Mouse (Mus musculus) intestine, embryonic 16.5 days (tissue): Measurements from ENCODE around the gene Actl11. TPM values are rescaled to one million over a fixed set of nuclear protein-coding genes. Genes with fewer than 3 reads are reported as not detected.

Experiments
- ATAC-seq: fragments of 200-750 bp; cut with Nextera tagmentation; 2 replicates; pipeline ENCODE4 v1.8.0; 2017; ENCODE audit warnings: moderate TSS enrichment, moderate library complexity
- H3K27ac ChIP-seq: fragments of 300-500 bp; sonication (generic); 2 replicates; pipeline ENCODE4 v1.5.1; 2014; ENCODE audit warnings: mild to moderate bottlenecking, low read length
- H3K27me3 ChIP-seq: fragments of 300-500 bp; sonication (generic); replicated peaks from 2 replicates; pipeline ENCODE4 v1.6.1; 2014; ENCODE audit warnings: low read length, control low read depth, mixed read lengths; ENCODE audit not compliant: control insufficient read depth, insufficient read depth
- H3K36me3 ChIP-seq: fragments of 300-500 bp; sonication (generic); 2 replicates; pipeline ENCODE4 v1.6.1; 2014; ENCODE audit warnings: low read length, control low read depth; ENCODE audit not compliant: control insufficient read depth, insufficient read depth
- H3K4me1 ChIP-seq: fragments of 300-500 bp; sonication (generic); 2 replicates; pipeline ENCODE4 v1.6.1; 2014; ENCODE audit warnings: low read length, control low read depth, mixed read lengths; ENCODE audit not compliant: control insufficient read depth, insufficient read depth
- H3K4me2 ChIP-seq: fragments of 300-500 bp; sonication (generic); 2 replicates; pipeline ENCODE4 v1.6.1; 2014; ENCODE audit warnings: low read depth, low read length, control low read depth
- H3K4me3 ChIP-seq: fragments of 300-500 bp; sonication (generic); 2 replicates; pipeline ENCODE4 v1.5.1; 2014; ENCODE audit warnings: mild to moderate bottlenecking, low read length
- H3K9ac ChIP-seq: fragments of 300-500 bp; sonication (generic); 2 replicates; pipeline ENCODE4 v1.6.1; 2014; ENCODE audit warnings: low read depth, low read length
- H3K9me3 ChIP-seq: fragments of 300-500 bp; sonication (generic); 2 replicates; pipeline ENCODE4 v1.6.1; 2016; ENCODE audit warnings: low read length, control low read depth; ENCODE audit not compliant: control insufficient read depth
- WGBS: fragments of 180-500 bp; shearing (Covaris S2); extraction: QIAGEN DNeasy Blood & Tissue Kit; methylation state at CpG from one replicate; pipeline ENCODE4 v1.1.7; 2014; 5-methylcytosine and 5-hydroxymethylcytosine counted together
- polyA plus RNA-seq: library from polyadenylated mRNA; unstranded; fragments of >200 nt; fragmentation: Nextera tagmentation; extraction: Ambion mirVana; gene quantifications from 2 replicates; pipeline ENCODE4 v1.2.1, GENCODE M21; 2015

Gene Actl11
- polyA plus RNA-seq, 1 experiment from 2014 or later = not detected

- ATAC-seq = no peak
- Histone ChIP-seq H3K9ac (no peak overlapping the region), H3K9me3 (no peaks in the 10 kb centered on the region), H3K36me3 (no peaks in the 10 kb centered on the region), H3K4me3 (no peak overlapping the region), H3K4me2 (no peak overlapping the region), H3K4me1 (peaks cover 3% of the 10 kb centered on the region; the same call in 1 of the 2 replicates), H3K27me3 (no peaks in the 10 kb centered on the region), H3K27ac (no peak overlapping the region)
- 90% methylated on average over 9 of the region's 9 CpGs for WGBS
Measured at GRCm38 (mm10) chr9:107964681-107965080, 36.4 kb downstream of the Actl11 start.

- Histone ChIP-seq H3K9me3 (no peaks in the 10 kb centered on the region), H3K4me2 (no peak overlapping the region), H3K36me3 (no peaks in the 10 kb centered on the region), H3K4me1 (peaks cover 2% of the 10 kb centered on the region; the same call in 1 of the 2 replicates), H3K27ac (no peak overlapping the region), H3K9ac (no peak overlapping the region), H3K4me3 (no peak overlapping the region), H3K27me3 (no peaks in the 10 kb centered on the region)
- no peak for ATAC-seq
- 85% methylated on average over 10 of the region's 10 CpGs for WGBS
Measured at GRCm38 (mm10) chr9:107966676-107967075, 38.4 kb downstream of the Actl11 start.

GRCm38 (mm10) chr9:107967437-107967836 is 39.2 kb downstream of the Actl11 start:
- Histone ChIP-seq H3K4me1 (no peaks in the 10 kb centered on the region), H3K4me3 (no peak overlapping the region), H3K36me3 (no peaks in the 10 kb centered on the region), H3K9me3 (no peaks in the 10 kb centered on the region), H3K27me3 (no peaks in the 10 kb centered on the region), H3K4me2 (no peak overlapping the region), H3K9ac (no peak overlapping the region), H3K27ac (no peak overlapping the region)
- ATAC-seq = no peak
- WGBS = 83% methylated on average over 6 of the region's 6 CpGs

- Histone ChIP-seq H3K9ac (no peak overlapping the region), H3K9me3 (no peaks in the 10 kb centered on the region), H3K27me3 (no peaks in the 10 kb centered on the region), H3K27ac (no peak overlapping the region), H3K4me3 (no peak overlapping the region), H3K36me3 (no peaks in the 10 kb centered on the region), H3K4me1 (no peaks in the 10 kb centered on the region), H3K4me2 (no peak overlapping the region)
- no peak for ATAC-seq
- 88% methylated on average over 7 of the region's 7 CpGs for whole genome bisulfite sequencing
Measured at GRCm38 (mm10) chr9:107968531-107968930, 40.3 kb downstream of the Actl11 start.

DNA sequence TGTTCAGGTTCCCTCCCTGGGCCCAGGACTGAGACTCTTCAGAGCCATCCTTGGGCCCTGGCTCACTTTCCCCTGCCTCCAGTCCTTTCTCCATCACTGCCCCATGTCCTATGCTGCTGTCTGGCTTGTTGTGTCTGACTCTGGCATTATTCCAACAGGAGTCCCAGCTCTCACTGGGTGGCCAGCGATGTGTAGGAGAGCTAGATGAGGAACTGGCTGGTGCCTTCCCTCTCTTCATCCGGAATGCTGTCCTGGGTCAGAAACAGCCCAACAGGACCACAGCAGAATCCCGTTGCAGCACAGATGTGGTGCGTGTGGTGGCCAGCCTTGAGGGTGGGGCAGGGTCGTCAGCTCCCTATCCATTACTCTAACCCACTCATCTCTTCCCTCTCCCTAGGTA is 42.0 kb downstream of the Actl11 start:
- H3K9me3 ChIP-seq = no peaks in the 10 kb centered on the region
- no peak overlapping the region for H3K9ac ChIP-seq
- no peaks in the 10 kb centered on the region for H3K36me3 ChIP-seq
- no peaks in the 10 kb centered on the region for H3K27me3 ChIP-seq
- no peak overlapping the region for H3K4me3 ChIP-seq
- H3K27ac ChIP-seq = no peak overlapping the region
- H3K4me2 ChIP-seq = no peak overlapping the region
- no peak for ATAC-seq
- WGBS = 78% methylated on average over 5 of the region's 5 CpGs
- H3K4me1 ChIP-seq = peaks cover 6% of the 10 kb centered on the region

DNA sequence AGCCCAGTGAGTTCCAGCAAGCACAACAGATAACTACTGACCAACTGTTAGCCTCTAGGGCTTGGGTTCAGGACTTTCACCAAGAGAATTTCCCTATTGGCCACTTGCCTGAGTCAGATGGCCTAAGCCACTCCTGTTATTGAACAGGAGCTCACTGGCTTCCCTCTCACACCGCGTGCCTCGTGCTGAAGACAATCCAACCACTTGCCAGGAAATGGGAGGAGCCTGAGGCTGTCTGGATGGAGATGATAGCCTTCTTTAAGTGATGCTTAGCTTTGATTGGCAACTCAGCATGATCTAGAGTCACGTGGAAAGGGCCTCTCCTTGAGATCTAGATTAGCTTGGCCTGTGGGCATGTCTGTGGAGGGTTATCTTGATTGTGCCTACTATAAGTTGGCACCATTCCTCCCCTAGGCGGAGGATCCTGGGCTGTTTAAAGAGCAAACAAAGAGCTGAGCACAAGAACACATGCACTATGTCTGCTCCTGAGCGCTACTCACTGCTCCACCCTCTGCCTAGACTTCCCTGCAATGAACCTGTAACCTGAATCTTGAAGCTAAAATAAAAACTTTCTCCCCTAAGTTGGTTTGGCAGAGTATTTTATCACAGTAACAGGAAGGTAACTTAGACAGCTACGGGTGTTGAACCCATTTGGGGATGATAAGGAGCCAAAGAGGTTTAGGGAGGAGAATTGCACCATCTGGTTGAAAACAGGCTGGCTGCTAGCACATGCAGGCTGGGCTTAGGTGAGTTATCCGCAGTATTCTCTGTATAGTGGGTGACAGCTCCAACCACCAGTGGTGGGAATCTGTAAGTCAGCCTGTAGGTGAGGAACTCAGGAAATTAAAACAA is 43.6 kb downstream of the Actl11 start:
- H3K27ac ChIP-seq = no peak overlapping the region
- WGBS = 63% methylated on average over 8 of the region's 8 CpGs
- no peaks in the 10 kb centered on the region for H3K27me3 ChIP-seq
- ATAC-seq = peak; percentile 41
- no peaks in the 10 kb centered on the region for H3K9me3 ChIP-seq
- no peaks in the 10 kb centered on the region for H3K36me3 ChIP-seq
- no peak overlapping the region for H3K4me2 ChIP-seq
- no peak overlapping the region for H3K4me3 ChIP-seq
- H3K9ac ChIP-seq = no peak overlapping the region
- H3K4me1 ChIP-seq = peaks cover 14% of the 10 kb centered on the region

- Histone ChIP-seq H3K9ac (no peak overlapping the region), H3K9me3 (no peaks in the 10 kb centered on the region), H3K36me3 (no peaks in the 10 kb centered on the region), H3K4me2 (peak overlapping the region; percentile 61; the same call in 1 of the 2 replicates), H3K4me1 (peaks cover 14% of the 10 kb centered on the region), H3K27me3 (no peaks in the 10 kb centered on the region), H3K27ac (peak overlapping the region; percentile 87), H3K4me3 (no peak overlapping the region)
- ATAC-seq = peak; percentile 58
- 74% methylated on average over 10 of the region's 10 CpGs for WGBS
Measured at GRCm38 (mm10) chr9:107974491-107975171, 46.4 kb downstream of the Actl11 start.

DNA sequence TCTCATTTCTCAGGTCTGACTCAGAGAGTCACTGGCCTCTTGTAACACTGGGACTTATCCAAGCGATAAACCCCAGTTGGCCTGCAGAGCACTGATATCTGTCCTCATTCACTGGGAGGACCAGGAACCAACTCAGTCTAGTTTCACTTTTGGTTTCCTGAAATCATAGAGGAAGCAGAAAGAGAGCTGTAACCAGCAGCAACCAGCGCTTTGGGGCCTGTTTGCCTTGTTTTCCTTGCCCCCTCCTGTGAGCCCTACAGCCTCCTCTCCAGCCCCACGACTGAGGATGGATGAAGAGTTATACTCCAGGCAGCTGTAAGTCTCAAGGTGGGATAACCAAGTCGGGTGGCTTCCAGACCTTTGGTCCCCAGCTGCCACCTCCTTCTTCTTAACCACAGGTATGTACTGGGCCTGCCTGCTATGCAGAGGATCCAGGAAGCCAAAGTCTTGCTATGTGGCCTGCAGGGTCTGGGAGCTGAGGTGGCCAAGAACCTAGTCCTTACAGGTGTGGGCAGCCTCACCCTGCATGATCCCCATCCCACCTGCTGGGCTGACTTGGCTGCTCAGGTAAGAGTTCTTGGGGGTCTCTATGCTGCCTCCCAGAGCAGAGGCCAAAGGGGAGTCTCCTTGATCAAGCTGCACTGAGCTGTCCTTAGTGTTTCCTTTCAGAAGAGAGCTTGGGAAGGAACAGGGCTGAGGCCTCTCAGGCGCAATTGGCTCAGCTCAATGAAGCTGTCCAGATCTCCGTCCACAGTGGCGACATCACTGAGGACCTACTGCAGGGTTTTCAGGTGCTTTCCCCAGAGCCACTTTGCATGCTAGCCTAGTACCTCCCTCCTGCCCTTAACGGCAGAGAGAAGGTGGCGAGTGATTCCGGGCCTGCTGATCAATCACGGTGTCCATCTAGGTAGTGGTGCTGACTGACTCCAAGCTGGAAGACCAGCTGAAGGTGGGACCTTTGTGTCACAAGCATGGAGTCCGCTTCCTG is 47.4 kb downstream of the Actl11 start, which contains the start of gene Uba7:
TSS of gene Uba7 (plus strand) at position 107 of the 988 bp plus-strand sequence.
- ATAC-seq = peak; percentile 93
- 61% methylated on average over 12 of the region's 12 CpGs for WGBS
- Histone ChIP-seq H3K4me2 (peak within 1 kb of the TSS; percentile 61), H3K9me3 (no peaks in the 10 kb centered on the region), H3K36me3 (no peaks in the 10 kb centered on the region), H3K9ac (peak within 1 kb of the TSS; percentile 66), H3K4me1 (peaks cover 18% of the 10 kb centered on the region), H3K27me3 (no peaks in the 10 kb centered on the region), H3K27ac (peak within 1 kb of the TSS; percentile 87), H3K4me3 (peak within 1 kb of the TSS; percentile 43)

DNA sequence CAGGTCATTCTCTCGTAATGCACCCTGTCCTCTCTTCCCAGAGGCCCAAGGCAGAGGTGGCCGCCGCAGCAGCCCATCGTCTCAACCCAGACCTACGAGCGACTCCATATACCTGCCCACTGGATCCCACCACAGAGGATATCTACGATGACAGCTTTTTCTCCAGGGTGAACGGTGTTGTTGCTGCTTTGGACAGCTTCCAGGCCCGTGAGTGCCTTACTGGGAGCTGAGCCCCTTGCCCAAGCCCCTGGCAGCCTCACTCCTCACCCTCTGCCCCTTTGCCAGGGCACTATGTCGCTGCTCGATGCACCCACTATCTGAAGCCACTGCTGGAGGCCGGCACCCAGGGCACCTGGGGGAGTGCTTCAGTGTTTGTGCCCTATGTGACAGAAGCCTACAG is 50.5 kb downstream of the Actl11 start:
- H3K4me3 ChIP-seq = no peak overlapping the region
- peaks cover 39% of the 10 kb centered on the region for H3K4me1 ChIP-seq
- WGBS = 83% methylated on average over 12 of the region's 12 CpGs
- no peak overlapping the region for H3K4me2 ChIP-seq
- H3K27ac ChIP-seq = no peak overlapping the region
- ATAC-seq = no peak
- H3K9ac ChIP-seq = no peak overlapping the region
- no peaks in the 10 kb centered on the region for H3K27me3 ChIP-seq
- no peaks in the 10 kb centered on the region for H3K36me3 ChIP-seq
- no peaks in the 10 kb centered on the region for H3K9me3 ChIP-seq
